8 mouse cellular contexts compared by ENCODE assay signal in genomic region chr13:95912157-95913045, GRCm38 (mm10). TPM values are rescaled to one million over a fixed set of nuclear protein-coding genes. Genes with fewer than 3 reads are reported as not detected.
A peak's percentile ranks its signal among the peaks of the same experiment; 100 is the strongest.
DNase-seq lines count a peak whose midpoint lies in the region; ATAC-seq lines count a peak whose summit lies in the region.

No protein-coding gene starts in this region.

- peak; percentile 25 to 49 for DNase-seq in heart, postnatal 10 days
- DNase-seq in heart, postnatal 25 days (ENCODE audit: low spot score) = no peak
- peak; percentile 94 for DNase-seq in cerebellum, adult 11-12 months
- no peak for DNase-seq in kidney, adult 8-10 months
- no peak for DNase-seq in kidney, postnatal 10 days
- DNase-seq in gastrocnemius, postnatal 25 days = no peak

- intact Hi-C loops in heart, postnatal 10 days (cut with DNase I) = no loop called here
- intact Hi-C loops in heart, postnatal 25 days (cut with DNase I) = no loop called here

- ATAC-seq in granulocyte monocyte progenitor cell, adult 5-6 weeks (replicated peaks; ENCODE audit: poor library complexity, severe bottlenecking) = peak; percentile 6; the same call in 1 of the 2 replicates
- ATAC-seq in megakaryocyte, adult 5-6 weeks (ENCODE audit: poor library complexity, severe bottlenecking) = peak; percentile 21; the same call in 1 of the 2 replicates

RNA-seq across cellular contexts. Expression of gene Iqgap2, which starts 20.7 kb away (rescaled TPM):
- total RNA-seq in heart, postnatal 10 days (2021) = 1 to 10 TPM; 2.3 to 3.1 TPM
- 1 to 10 TPM; 3.0 TPM for total RNA-seq in heart, postnatal 25 days (2021)
- total RNA-seq in granulocyte monocyte progenitor cell, adult 5-6 weeks (2014; fragmentation: Nextera tagmentation) = 71.4 and 91.9 TPM in 2 replicates
- 143 and 157 TPM in 2 replicates for total RNA-seq in granulocyte monocyte progenitor cell, adult 5-6 weeks (2017)
- total RNA-seq in megakaryocyte, adult 5-6 weeks (2015) = 143 and 152 TPM in 2 replicates
- total RNA-seq in megakaryocyte, adult 5-6 weeks (2017) = 223 and 240 TPM in 2 replicates
- total RNA-seq in gastrocnemius, postnatal 25 days (2021) = 1 to 10 TPM; 1.5 to 2.0 TPM

Comparison
In these comparisons a context has a peak if more than half of its experiments do, and no peak if none do; other contexts are left out.
1. DNase-seq: peak in heart, postnatal 10 days (2 of 2) and cerebellum, adult 11-12 months (single experiment); none in heart, postnatal 25 days (single experiment), kidney, adult 8-10 months (0 of 2), kidney, postnatal 10 days (single experiment) and gastrocnemius, postnatal 25 days (single experiment).
2. RNA of gene Iqgap2, which starts 20.7 kb away (total RNA-seq): 143 to 240 TPM in megakaryocyte, adult 5-6 weeks and 71.4 to 157 TPM in granulocyte monocyte progenitor cell, adult 5-6 weeks; 2.3 to 3.1 TPM in heart, postnatal 10 days, 3.0 TPM in heart, postnatal 25 days and 1.5 to 2.0 TPM in gastrocnemius, postnatal 25 days; every median in the first group is over 10 times any median in the second.